Mouse (Mus musculus): Measurements from ENCODE around the gene Sec14l1. TPM values are rescaled to one million over a fixed set of nuclear protein-coding genes. Genes with fewer than 3 reads are reported as not detected.

The Sec14l1 gene
- polyA plus RNA-seq, 1 experiment from 2014 or later = 41.6 TPM

- Histone ChIP-seq H3K27me3 (ENCODE audit: control insufficient read depth, insufficient read depth, low read length) (peaks cover 14% of the 10 kb centered on the region), H3K4me3 (ENCODE audit: low read depth, low read length) (no peak overlapping the region), H3K9me3 (ENCODE audit: control insufficient read depth, low read length) (no peaks in the 10 kb centered on the region), H3K4me1 (ENCODE audit: control insufficient read depth, insufficient read depth, low read length) (0 out of 2 replicates have a peak, but pooled peaks cover 3% of the 10 kb centered on the region), H3K36me3 (ENCODE audit: control insufficient read depth, insufficient read depth, low read length) (no peaks in the 10 kb centered on the region), H3K27ac (ENCODE audit: low read depth, low read length) (no peak overlapping the region), H3K4me2 (ENCODE audit: low read depth, low read length) (no peak overlapping the region), H3K9ac (replicated peaks; ENCODE audit: low read depth, low read length) (no peak overlapping the region)
- ATAC-seq (ENCODE audit: low read depth) = no peak
- 94% methylated on average over 8 of the region's 8 CpGs for WGBS
These were observed 89.6 kb downstream of the Sec14l1 start for GRCm38 (mm10) chr11:117204606-117205005.

DNA sequence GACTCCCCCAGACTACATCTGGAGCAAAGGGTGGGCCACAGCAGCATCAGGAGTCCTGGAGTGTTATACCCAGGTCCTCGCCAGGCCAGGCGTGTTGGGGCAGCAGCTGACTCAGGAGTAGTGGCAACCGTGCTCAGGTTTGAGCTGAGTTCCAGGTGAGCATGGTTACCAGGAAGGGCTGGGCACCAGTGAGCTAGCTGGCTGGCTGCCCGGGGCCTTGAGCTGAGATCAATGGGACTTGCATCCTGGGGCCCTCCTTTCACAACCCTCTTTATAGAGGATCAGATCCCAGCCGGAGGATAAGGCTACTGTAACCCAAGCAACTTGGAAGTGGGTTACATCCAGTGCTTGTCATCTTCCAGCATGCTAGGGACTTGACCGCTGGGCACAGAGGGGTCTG is 90.1 kb downstream of the Sec14l1 start:
- 92% methylated on average over 6 of the region's 6 CpGs for WGBS
- Histone ChIP-seq H3K4me3 (ENCODE audit: low read depth, low read length) (no peak overlapping the region), H3K4me1 (ENCODE audit: control insufficient read depth, insufficient read depth, low read length) (0 out of 2 replicates have a peak, but pooled peaks cover 3% of the 10 kb centered on the region), H3K4me2 (ENCODE audit: low read depth, low read length) (no peak overlapping the region), H3K27ac (ENCODE audit: low read depth, low read length) (no peak overlapping the region), H3K27me3 (ENCODE audit: control insufficient read depth, insufficient read depth, low read length) (peaks cover 10% of the 10 kb centered on the region), H3K9ac (replicated peaks; ENCODE audit: low read depth, low read length) (no peak overlapping the region), H3K36me3 (ENCODE audit: control insufficient read depth, insufficient read depth, low read length) (no peaks in the 10 kb centered on the region), H3K9me3 (ENCODE audit: control insufficient read depth, low read length) (no peaks in the 10 kb centered on the region)
- ATAC-seq (ENCODE audit: low read depth) = no peak

GRCm38 (mm10) chr11:117205447-117205846 is 90.5 kb downstream of the Sec14l1 start:
- 89% methylated on average over 9 of the region's 9 CpGs for WGBS
- H3K27me3 ChIP-seq (ENCODE audit: control insufficient read depth, insufficient read depth, low read length) = peaks cover 7% of the 10 kb centered on the region
- no peaks in the 10 kb centered on the region for H3K9me3 ChIP-seq (ENCODE audit: control insufficient read depth, low read length)
- no peaks in the 10 kb centered on the region for H3K36me3 ChIP-seq (ENCODE audit: control insufficient read depth, insufficient read depth, low read length)
- H3K27ac ChIP-seq (ENCODE audit: low read depth, low read length) = no peak overlapping the region
- no peak for ATAC-seq (ENCODE audit: low read depth)
- H3K4me2 ChIP-seq (ENCODE audit: low read depth, low read length) = no peak overlapping the region
- H3K4me3 ChIP-seq (ENCODE audit: low read depth, low read length) = no peak overlapping the region
- H3K9ac ChIP-seq (replicated peaks; ENCODE audit: low read depth, low read length) = no peak overlapping the region
- H3K4me1 ChIP-seq (ENCODE audit: control insufficient read depth, insufficient read depth, low read length) = 0 out of 2 replicates have a peak, but pooled peaks cover 3% of the 10 kb centered on the region

DNA sequence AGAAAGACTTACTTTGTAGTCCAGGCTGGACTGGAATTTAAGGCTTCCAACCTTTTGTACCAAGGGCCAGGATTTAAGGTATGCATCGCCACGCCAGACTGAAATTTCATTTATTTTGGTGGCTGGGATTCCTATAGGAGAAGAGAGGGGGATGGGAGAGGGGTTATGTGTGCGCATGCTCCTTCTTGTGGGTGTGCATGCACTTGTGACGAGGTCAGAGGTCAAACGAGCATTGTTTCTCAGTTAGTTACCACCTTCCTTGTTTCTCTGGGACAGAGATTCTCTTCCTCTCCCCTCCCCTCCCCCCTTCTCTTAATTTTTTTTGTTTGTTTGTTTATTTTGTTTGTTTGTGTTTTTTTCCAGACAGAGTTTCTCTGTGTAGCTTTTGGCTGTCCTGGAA is 92.5 kb downstream of the Sec14l1 start:
- H3K9me3 ChIP-seq (ENCODE audit: control insufficient read depth, low read length) = no peaks in the 10 kb centered on the region
- H3K4me1 ChIP-seq (ENCODE audit: control insufficient read depth, insufficient read depth, low read length) = 0 out of 2 replicates have a peak, but pooled peaks cover 3% of the 10 kb centered on the region
- H3K36me3 ChIP-seq (ENCODE audit: control insufficient read depth, insufficient read depth, low read length) = no peaks in the 10 kb centered on the region
- no peak for ATAC-seq (ENCODE audit: low read depth)
- H3K4me2 ChIP-seq (ENCODE audit: low read depth, low read length) = no peak overlapping the region
- no peaks in the 10 kb centered on the region for H3K27me3 ChIP-seq (ENCODE audit: control insufficient read depth, insufficient read depth, low read length)
- 65% methylated on average over 5 of the region's 5 CpGs for WGBS
- no peak overlapping the region for H3K9ac ChIP-seq (replicated peaks; ENCODE audit: low read depth, low read length)
- H3K4me3 ChIP-seq (ENCODE audit: low read depth, low read length) = no peak overlapping the region
- H3K27ac ChIP-seq (ENCODE audit: low read depth, low read length) = no peak overlapping the region

DNA sequence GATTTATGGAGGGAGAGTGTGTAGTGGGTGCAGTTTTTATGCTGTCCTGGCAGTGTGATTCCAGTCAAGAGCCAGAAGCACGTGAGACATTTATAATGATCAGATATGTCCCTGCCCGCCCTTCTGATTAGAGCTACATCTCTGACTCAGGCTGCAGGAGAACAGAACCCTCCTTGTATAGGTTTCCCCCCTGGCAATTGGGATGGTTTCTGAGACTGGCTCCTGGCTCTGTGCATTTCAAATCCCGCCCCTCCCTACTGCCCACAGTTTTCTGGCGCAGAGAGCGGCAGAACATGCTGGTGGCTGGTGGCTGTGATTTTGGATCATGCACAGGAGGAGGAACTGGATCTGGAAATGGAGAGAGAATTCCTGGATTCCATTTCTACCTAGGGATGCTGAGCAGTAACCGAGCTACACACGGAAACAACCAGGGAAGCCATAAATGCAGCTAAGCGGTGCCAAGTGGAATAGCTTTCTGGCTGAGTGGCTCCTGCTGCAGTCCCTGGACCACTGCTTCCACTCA is 93.2 kb downstream of the Sec14l1 start:
- H3K4me1 ChIP-seq (ENCODE audit: control insufficient read depth, insufficient read depth, low read length) = 0 out of 2 replicates have a peak, but pooled peaks cover 3% of the 10 kb centered on the region
- H3K4me2 ChIP-seq (ENCODE audit: low read depth, low read length) = no peak overlapping the region
- WGBS = 58% methylated on average over 8 of the region's 8 CpGs
- no peak overlapping the region for H3K4me3 ChIP-seq (ENCODE audit: low read depth, low read length)
- H3K9ac ChIP-seq (replicated peaks; ENCODE audit: low read depth, low read length) = no peak overlapping the region
- no peaks in the 10 kb centered on the region for H3K27me3 ChIP-seq (ENCODE audit: control insufficient read depth, insufficient read depth, low read length)
- H3K27ac ChIP-seq (ENCODE audit: low read depth, low read length) = no peak overlapping the region
- no peaks in the 10 kb centered on the region for H3K9me3 ChIP-seq (ENCODE audit: control insufficient read depth, low read length)
- no peaks in the 10 kb centered on the region for H3K36me3 ChIP-seq (ENCODE audit: control insufficient read depth, insufficient read depth, low read length)
- ATAC-seq (ENCODE audit: low read depth) = no peak

Small RNA genes within 50 kb of the gene (microRNA-seq; reads per million reads assigned to microRNA genes)
- gene Gm24323 (not detected), gene Mir6516 (2.0 reads per million)

Other genes with a start within 250 kb of the Sec14l1 start
- gene Mgat5b, start 196.3 kb upstream of the Sec14l1 start, polyA plus RNA-seq (2014; fragmentation: Nextera tagmentation; extraction: Ambion mirVana) = 21.2 and 21.6 TPM in 2 replicates
- 70.6 and 95.1 TPM in 2 replicates for gene Sept9, start 84.5 kb downstream of the Sec14l1 start, polyA plus RNA-seq (2014; fragmentation: Nextera tagmentation; extraction: Ambion mirVana)

All from neural tube, embryonic 14.5 days (tissue).